Mouse (Mus musculus): Measurements from ENCODE around the gene Tfpt.

Gene Tfpt

DNA sequence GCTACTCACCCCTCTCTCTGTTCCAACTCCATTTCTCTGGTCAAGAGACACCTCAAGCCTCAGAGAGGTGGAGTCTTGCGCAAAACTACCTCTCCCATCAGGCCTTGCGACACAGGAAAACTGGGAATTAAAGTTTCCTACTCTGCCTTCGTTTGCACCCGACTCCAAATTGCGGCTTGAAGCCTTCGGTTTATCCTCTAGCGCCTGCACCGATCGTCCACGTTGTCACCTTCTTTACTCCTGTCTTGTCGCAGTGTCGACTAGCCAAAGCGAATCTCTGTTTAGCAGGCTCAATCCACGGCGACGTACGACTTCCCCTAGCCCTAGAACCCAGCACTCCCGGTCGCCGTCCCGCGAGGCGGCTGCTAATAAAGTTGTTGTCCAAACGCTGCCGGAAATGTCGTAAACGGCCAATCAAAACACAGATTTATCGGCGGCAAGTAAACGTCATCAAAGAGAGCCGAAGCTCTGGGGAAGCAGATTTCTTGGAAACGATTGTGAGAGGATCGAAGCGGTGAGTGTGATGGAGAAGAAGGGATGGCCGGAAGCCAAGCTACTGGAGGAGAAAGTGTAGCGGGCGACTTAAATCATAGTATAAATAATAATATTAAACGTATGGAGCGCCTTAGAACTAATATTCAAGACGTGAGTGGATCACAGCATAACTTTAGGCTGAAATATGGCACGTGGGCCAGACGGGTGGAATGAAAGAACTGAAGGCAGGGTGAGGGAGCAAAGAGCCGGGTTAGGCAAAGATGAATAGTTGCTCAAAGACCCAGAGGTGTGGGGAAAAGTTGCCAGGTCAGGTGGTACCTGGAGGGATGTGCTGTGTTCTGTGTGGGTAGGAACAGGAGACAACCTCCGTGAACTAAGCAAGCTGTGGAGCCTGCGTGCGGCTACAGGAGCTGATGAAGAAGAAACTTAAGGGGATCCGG lies at the start of gene Tfpt, which contains the start of gene Prpf31:
Gene Tfpt (minus strand): TSS at position 387 of the 935 bp plus-strand sequence.
Gene Prpf31 (plus strand): TSS at position 443 of the 935 bp plus-strand sequence.
- peak; percentile 81 to 89 for DNase-seq

DNA sequence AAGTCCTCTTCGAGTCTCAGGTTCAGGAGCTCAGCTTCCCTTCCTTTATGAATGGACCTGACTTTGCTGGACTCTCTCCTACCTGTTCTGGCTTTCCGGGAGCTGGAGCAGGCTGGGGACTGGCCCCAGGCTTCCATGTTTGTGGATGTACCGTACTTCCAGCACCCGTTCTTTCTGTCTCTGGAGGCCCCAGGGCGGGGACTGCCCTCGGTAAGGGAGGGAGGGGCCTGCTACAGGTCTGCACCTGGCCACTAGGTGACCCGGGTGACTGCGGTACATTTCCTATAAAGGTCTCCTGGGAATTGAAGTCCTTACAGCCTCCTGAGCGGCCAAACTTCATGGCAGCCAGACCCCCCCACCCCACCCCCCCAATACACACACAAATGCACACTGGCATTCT lies 47.6 kb upstream of the Tfpt start, which contains the start of gene Tmc4:
Gene Tmc4 (minus strand): TSS at position 212 of the 400 bp plus-strand sequence.
- DNase-seq = no peak

DNA sequence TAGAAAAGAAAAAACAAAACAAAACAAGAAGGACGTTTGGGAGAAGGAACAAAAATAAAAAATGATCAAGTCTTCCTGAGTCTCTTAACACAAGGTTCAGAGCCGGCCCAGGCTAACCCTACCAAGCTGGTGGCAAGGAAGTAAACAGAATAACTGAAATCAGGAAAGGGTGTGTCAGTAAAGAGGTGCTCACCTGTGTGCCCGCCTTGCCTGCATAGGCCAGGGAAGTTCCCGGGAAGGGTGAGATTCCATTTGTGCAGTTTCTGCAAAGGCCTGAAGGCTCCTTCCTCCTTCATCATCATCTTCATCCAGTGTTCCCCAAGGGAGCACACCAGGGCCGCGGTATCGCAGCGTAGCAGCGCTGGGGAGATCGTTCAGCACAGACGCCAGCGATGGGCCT lies 46.6 kb upstream of the Tfpt start:
- DNase-seq = no peak

DNA sequence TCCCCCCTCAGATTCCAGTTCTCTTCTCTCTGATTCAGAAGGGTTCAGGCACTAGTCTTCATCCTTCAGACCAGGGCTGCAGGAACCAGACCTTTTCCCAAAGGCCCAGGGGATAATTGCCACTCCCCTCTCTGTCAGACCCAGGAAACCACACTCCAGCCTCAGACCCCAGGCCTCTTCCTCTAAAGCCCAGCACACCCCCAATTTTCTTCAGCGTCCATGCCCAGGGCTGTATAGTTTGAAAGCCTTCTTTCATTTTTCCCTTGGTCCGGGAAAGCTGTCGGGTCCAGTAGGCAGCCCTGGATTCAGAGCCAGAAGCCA lies 45.5 kb upstream of the Tfpt start:
- no peak for DNase-seq

DNA sequence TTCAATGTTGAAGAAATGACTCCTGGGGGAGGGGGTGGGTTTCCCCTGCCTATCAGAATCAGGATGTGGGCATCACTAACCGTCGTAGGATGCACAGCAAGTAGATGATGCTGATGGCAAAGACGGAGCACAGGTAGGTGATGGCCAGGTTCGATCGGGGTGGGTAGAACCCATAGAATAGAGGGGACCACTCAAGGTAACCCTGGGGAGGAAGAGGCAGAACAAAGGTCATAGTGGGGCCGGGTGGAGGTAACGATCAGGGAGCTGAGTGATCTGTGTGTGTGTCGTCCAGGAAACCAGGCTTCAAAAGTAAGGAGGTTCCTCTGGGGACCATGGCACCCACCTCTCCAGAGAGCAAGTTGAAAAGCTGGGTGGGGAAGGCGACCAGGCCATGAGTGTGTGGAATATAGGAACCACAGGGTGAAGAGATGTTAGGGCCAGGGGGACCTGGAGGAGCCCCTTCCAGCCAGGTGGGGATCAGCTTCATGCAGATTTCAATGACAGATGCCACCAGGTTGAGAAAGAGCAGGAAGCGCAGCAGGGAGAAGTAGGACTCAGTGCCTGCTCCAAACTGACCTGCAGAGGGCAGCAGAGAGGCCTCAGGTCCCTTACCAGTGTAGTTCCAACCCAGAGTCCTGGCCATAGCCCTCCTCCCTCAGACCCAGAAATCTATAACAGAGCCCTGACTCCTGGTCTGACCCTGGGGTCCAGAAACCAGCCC lies 44.9 kb upstream of the Tfpt start:
- DNase-seq = peak; percentile 60 to 61

DNA sequence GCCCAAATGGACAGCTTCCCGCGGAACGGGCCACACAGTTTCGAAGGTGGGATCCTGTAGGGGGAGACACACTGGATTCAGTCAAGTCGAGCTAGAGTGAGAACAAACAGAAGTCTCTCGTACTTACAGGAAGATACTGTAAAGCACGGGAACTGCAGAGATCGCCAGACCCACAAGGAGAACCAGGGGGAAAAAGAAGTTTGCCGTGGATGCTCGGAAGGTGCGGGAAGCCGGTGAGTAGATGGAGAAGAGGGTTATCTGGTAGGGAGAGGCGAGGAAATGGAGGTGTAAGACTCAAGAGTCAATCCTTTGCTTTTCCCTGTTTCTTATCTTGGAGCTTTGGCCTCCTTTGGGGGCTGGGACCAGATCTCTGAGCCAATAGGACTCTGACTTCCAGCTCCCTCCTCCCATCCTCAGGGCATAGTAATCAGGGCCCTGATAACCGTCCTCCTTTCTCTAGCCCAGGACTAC lies 37.2 kb upstream of the Tfpt start:
- DNase-seq = no peak

DNA sequence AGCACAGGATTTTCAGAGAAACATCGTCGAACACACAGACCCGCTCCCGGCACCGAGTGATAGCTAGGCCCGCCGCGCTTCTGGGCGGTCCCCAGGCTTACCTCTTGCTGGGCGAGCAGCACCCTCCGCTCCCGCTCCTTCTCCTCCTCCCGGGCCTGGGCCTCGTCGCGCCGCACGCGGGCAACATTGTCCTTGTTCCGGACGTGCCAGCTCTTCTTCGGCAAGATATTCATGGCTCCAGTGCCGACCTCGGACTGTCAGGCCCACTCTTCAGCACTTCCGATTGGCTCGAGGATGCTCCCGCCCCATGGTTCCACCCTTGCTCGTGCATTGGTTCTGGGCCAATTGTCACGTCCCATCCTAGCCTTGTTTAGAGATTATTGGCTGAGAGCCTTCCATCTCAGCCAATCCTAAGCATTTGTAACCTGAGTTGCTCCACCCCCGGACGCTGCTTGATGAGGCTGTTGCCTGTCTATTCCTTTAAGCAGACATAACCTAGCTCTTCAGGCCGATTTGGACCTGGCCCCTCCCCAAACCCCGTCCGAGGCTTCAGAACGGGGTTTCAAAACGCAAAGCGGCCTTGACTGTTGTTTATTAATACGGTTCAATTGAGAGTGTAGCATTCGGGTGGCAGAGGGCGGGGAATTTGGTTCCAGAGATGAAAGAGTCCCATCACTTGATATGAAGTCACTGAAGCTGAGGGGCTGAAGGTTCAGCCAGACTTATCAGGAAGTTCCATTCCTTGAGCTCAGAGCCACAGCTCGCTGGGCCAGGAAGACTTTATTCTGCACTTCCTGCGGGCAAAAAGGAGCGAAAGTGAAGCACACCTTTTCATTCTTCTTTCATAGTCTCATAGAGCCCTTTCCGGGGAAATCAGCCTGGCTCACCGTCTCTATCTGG lies 35.7 kb upstream of the Tfpt start, which contains the start of gene Leng1:
Gene Leng1 (minus strand): TSS at position 626 of the 900 bp plus-strand sequence.
- peak; percentile 90 to 94 for DNase-seq

DNA sequence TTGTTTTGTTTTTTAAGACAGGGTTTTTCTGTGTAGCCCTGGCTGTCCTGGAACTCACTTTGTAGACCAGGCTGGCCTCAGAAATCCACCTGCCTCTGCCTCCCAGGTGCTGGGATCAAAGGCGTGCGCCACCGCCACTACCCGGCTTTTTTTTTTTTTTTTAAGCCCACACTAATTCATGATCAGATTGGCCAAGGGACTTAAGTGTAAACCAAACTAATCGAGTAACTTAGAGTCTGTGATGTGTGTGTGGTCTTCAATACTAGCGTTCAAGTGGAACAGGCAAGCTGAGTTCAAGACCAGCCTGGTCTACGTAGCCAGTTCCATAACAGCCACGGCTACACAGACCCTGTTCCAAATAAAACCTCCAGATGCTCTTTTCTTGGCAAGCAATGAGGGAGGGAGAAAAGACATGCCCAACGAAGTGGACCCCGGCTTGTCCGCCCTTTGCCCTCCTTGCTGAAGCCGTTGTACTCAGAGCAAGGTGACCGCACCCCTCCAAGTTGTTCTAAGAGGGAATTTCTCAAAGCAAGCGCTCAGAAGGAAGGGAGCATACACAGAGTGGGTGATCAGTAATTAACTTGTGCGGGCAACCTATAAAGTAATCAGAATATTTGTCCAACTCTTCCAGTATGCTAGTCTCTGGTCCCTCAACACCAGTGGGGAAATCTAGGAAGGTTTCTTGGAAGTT lies 34.9 kb upstream of the Tfpt start:
- DNase-seq = no peak

DNA sequence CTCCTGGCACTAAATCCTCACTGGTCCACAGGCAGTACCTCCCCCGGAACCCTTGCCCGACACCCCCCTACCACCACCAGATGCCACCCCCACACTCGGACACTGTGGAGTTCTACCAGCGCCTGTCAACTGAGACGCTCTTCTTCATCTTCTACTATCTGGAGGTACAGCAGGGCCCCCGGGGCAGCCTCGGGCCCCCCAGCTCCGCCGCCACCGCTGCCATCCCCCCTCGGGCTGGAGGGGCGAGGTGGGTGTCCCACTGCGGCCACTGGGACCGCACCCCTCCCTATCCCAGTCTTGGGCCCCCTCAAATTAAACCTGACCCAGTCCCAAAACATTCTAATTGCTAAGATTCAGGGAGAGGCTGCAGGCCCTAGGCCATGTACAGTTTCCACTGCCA lies 28.8 kb upstream of the Tfpt start:
- no peak for DNase-seq

DNA sequence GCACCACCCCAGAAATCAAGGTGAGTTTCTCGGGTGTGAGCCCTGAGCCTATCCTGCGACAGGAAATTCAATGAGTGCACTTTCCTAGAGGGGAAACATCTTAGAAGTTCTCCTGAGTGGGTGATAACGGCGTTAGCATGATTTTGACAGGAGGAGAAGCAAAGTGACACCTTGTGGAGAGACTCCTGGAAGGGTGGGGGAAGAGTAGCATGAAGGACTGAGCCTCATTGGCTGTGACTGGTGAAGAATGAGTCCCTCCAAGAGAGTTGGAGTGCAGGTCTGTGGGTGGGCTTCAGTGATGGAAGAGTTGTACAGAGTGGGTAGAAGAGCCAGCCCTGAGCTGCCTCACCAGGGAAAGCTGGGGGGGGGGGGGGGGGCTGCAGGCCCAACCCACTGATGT lies 27.2 kb upstream of the Tfpt start:
- DNase-seq = no peak

DNA sequence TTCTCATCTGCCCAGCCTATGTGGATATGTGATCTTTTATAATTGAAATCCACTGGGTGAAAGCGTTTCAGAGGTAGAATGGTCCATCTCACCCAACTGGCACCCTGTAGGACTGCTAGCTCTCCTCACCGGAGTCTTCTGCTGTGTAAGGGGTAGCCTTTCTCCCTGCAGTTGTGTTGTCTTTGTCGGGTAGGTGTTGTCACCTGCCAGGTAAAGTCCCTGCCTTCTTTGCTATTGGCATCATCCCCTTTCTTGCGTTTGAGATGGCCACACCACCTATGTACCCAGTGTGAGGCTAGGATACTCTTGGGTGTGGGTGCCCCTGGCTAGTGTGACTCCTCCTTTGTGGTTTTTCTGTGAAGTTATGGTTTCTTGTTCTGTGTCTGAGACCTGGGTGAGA lies 16.9 kb upstream of the Tfpt start:
- no peak for DNase-seq

DNA sequence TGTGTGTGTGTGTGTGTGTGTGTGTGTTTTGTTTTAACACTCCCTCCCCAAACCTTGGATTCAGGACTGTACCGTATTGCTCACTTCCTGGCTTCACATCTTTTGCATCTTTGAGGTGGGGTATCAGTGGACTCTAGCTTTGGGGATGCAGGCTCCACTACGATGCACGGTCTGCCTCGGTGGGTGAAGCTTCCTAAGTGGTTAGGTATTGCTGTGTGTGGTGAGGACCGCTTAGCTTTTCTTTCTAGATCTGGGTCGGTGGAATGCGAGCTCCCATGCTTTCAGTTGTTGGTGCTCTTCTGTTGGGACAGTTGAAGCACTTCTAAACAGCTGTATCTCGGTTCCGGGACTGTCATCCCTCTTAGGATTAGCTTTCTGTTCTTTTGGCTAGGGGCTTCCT lies 16.5 kb upstream of the Tfpt start:
- no peak for DNase-seq

DNA sequence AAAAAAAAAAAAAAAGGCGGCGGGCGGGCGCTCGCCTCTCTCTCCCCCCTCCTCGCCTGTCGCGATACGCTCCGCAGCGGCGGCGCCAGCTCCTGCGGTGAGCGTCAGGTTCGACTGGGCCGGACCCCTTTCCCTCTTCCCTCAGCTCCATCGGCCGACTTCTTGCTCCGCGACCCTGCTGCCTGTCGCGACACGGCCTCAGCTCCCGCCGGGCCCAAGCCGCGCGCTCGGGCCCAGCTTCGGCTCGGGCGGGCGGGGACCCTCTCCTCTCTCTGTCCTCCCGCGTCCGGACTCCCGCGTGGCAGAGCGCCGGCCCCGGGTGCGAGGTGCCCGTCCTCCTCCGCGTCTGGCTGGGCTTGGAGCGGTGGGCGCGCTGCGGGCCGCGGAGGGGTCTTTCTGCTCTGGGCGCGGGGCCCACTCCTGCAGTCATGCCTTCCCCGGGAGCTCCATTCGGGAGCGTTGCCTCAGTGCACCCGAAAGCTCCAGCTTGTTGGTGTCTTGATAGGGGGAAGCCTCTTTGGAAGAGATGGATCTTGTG lies 15.8 kb upstream of the Tfpt start:
- DNase-seq = peak in 1 of 2 experiments; percentile 45

DNA sequence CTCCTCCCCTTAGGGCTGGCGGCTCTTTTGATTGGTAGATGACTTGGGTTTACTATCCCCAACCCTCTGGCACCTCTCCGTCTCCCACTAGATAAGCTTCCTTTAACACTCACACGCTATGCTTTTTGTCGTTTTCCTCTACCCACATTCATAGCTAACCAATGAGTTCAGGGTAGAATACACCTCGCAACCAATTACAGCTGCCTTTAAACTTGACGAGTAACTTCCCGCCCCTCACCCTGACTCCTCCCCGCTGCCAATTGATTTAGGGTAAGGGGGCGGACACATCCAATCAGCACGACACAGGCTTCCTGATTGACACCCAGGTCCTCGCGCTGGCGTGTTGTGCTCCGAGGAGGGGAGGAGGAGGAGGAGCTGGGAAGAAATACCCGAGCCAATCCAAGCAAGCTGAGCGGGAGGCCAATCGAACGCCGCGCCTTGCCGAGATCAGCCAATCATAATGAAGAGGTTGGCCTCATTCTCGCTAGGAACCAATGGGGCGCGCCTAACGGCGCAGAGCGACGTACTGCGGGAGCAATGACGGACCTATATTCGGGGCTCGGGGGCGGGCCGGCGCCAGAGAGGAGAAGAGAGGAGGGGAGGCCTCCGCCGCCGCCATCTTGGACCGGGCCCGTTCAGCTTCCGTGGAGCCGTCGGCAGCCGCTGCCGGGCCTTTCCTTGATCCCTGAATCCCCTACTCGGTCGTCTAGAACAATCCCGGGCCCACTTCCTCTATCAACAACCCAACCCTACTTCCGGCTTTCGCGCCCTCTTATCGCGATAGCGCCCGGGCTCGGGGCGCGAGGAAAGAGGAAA lies 15.2 kb upstream of the Tfpt start, which contains the start of gene Cnot3:
Gene Cnot3 (plus strand): TSS at position 597 of the 816 bp plus-strand sequence.
- DNase-seq = peak; percentile 99 to 100

DNA sequence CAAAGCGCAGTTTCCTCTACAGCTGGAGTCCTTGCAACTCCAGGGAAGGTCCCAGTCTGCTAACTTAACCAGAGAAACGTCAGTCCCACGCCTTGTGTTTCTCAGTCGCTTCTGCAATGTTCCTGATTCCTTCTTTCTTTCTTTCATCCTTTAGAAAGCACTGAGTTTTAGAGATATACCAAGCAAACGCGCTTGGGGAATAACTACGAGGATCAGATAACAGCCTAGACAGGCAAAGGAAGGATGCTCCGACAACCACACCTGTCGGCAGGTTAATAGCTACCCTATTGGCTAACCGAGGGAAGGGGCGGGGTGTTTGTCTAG lies 14.6 kb upstream of the Tfpt start:
- peak in 1 of 2 experiments; percentile 86 for DNase-seq

DNA sequence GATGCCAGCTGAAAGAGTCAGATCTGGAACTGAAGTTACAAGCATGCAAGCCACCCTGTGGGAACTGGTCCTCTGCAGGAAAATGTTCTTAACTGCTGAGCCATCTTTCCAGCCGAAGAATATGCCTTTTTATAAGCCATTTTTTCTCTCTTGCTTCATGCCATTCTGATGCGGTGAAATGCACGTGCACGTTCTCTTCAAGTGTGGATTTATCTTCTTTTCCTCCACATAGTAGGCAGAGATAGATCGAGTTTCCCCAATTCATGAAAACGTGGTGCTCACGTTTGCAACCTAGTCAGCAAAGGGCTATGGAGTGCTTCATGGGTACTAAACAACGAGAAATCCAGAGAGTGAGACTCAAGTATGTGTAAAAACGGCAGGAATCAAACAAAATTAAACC lies 14.1 kb upstream of the Tfpt start:
- no peak for DNase-seq

DNA sequence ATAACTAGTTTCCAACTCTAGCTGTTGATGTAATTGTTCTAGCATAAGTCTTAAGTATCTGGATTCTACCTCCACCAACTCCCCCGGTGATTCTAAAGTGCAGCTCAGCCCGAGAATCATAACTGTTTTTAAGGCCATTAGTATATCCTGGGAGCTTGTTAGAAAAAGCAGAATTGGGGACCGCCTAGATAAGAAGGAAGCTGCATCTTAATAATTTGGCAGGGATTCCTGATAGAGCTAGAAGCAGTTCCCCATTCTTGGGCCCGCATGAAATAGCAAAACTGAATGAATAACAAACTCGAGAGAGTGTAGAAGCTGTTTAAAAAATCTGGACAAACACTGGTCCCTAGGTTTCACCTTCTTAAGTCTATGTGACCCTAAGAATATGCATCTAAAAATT lies 13.7 kb upstream of the Tfpt start:
- no peak for DNase-seq

DNA sequence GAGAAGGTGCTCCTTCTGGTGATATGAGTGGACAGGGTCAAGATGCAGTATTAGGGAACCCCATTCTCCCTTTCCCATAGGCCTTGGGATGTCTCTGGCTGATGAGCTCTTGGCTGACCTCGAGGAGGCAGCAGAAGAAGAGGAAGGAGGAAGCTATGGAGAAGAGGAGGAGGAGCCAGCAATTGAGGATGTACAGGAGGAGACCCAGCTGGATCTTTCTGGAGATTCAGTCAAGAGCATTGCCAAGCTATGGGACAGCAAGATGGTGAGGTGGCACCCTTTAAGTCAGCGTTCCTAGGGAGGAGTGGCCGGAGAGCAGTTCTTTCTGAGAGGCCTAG lies 718 bp upstream of the Tfpt start:
- DNase-seq = no peak

DNA sequence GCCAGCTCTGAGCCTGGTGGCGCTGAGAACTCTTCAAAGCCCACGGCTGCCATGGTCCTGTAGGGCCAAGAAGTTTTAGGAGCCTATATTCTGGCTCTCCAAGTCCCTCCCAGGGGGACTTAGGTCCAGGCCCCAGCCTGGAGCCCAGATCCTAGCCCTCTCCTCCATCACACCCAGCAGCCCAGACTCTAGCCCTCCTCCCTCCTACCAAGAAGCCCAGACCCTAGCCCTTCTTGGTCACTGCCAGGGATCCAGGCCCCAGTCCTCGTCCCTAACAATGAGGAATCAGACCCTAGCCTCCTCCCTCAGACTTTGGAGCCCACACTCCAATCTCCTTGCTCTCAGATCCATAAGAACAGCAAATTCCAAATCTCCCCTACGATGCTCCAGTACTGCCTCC lies 699 bp downstream of the Tfpt start:
- no peak for DNase-seq

DNA sequence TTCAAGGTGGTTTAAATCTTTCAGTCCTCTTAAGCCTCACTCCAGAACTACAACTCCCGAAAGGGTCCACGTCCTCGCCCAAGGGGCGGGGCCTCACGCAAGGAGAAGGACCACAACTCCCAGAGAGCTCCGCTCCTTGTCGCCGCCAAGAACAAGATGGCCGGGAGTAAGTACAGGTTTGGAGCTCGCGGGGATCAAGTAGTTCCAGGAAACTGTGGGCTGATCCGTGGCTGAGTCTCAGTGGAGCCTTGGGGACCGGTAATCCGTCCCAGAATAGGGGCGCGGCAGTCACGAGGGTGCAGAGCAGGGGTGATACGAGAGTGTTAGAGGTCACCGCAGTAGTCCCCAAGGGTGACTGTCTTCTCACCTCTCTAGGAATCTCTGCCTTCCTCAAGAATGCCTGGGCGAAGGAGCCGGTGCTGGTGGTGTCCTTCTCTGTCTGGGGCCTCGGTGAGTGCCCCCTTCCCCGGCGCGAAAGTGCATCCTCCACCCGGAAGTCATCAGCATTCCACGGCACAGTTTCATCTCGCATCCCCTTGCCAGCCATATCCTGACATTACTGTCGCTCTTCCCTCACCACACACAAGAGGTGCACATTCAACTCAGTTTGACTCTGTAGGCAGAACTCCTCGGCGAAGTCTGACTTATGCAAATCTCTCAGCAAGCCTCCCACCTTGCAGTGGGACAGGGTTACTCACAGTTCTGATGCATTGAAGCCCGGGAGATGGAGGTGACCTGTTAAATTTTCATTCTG lies 12.3 kb downstream of the Tfpt start, which contains the start of gene Ndufa3:
Gene Ndufa3 (plus strand): TSS at position 132 of the 754 bp plus-strand sequence.
- peak; percentile 83 to 88 for DNase-seq
